Mouse (Mus musculus) lung, postnatal 0 days (tissue): ENCODE data around the gene 2810459M11Rik. TPM values are rescaled to one million over a fixed set of nuclear protein-coding genes. Genes with fewer than 3 reads are reported as not detected.

Experiments
- ATAC-seq: fragments of 200-750 bp; cut with Nextera tagmentation; 2 replicates; pipeline ENCODE4 v1.8.0; 2017; ENCODE audit warnings: moderate library complexity
- DNase-seq: peaks from one replicate; pipeline ENCODE4 v3.0.0-alpha.2; 2016; ENCODE audit warnings: low spot score
- H3K27ac ChIP-seq: fragments of 300-500 bp; sonication (generic); 2 replicates; pipeline ENCODE4 v1.5.1; 2014; ENCODE audit warnings: antibody characterized with exemption, mild to moderate bottlenecking, low read length, mixed read lengths
- H3K27me3 ChIP-seq: fragments of 300-500 bp; sonication (generic); replicated peaks from 2 replicates; pipeline ENCODE4 v1.6.1; 2014; ENCODE audit warnings: low read length, mixed read lengths; ENCODE audit not compliant: insufficient read depth
- H3K36me3 ChIP-seq: fragments of 300-500 bp; sonication (generic); 2 replicates; pipeline ENCODE4 v1.6.1; 2014; ENCODE audit warnings: low read length, mixed read lengths; ENCODE audit not compliant: insufficient read depth
- H3K4me1 ChIP-seq: fragments of 300-500 bp; sonication (generic); 2 replicates; pipeline ENCODE4 v1.6.1; 2014; ENCODE audit warnings: antibody characterized with exemption, low read depth, low read length, mixed read lengths; ENCODE audit not compliant: insufficient read depth
- H3K4me2 ChIP-seq: fragments of 300-500 bp; sonication (generic); replicated peaks from 2 replicates; pipeline ENCODE4 v1.6.1; 2014; ENCODE audit warnings: low read depth, mild to moderate bottlenecking, low read length, moderate library complexity, mixed read lengths
- H3K4me3 ChIP-seq: fragments of 300-500 bp; sonication (generic); 2 replicates; pipeline ENCODE4 v1.5.1; 2014; ENCODE audit warnings: low read depth, low read length
- H3K9ac ChIP-seq: fragments of 300-500 bp; sonication (generic); replicated peaks from 2 replicates; pipeline ENCODE4 v1.6.1; 2014; ENCODE audit warnings: low read depth, mild to moderate bottlenecking
- H3K9me3 ChIP-seq: fragments of 300-500 bp; sonication (generic); 2 replicates; pipeline ENCODE4 v1.6.1; 2016; ENCODE audit warnings: low read length, mixed read lengths
- CTCF ChIP-seq: IDR thresholded peaks from 2 replicates; pipeline ENCODE4 v1.5.1; 2016; ENCODE audit warnings: antibody characterized with exemption, mild to moderate bottlenecking
- EP300 ChIP-seq: IDR thresholded peaks from 2 replicates; pipeline ENCODE4 v1.6.1; 2016; ENCODE audit warnings: antibody characterized with exemption, mild to moderate bottlenecking, control low read depth
- WGBS: fragments of 180-500 bp; shearing (Covaris S2); extraction: QIAGEN DNeasy Blood & Tissue Kit; methylation state at CpG from one replicate; pipeline ENCODE4 v1.1.7; 2014; 5-methylcytosine and 5-hydroxymethylcytosine counted together
- polyA plus RNA-seq: library from polyadenylated mRNA; unstranded; fragments of >200 nt; fragmentation: Nextera tagmentation; extraction: Ambion mirVana; gene quantifications from 2 replicates; pipeline ENCODE4 v1.2.1, GENCODE M21; 2015

2810459M11Rik gene
- polyA plus RNA-seq, 1 experiment from 2014 or later: 0.41 TPM

- DNase-seq: no peak
- TF ChIP-seq CTCF: no peak
- TF ChIP-seq EP300: no peak
- Histone ChIP-seq H3K9ac (no peak overlapping the region), H3K4me3 (no peak overlapping the region), H3K4me1 (peaks cover 9% of the 10 kb centered on the region; the same call in 1 of the 2 replicates), H3K9me3 (no peaks in the 10 kb centered on the region), H3K4me2 (no peak overlapping the region), H3K36me3 (no peaks in the 10 kb centered on the region), H3K27me3 (peaks cover 19% of the 10 kb centered on the region), H3K27ac (no peak overlapping the region)
- peak; percentile 60 for ATAC-seq
- 60% methylated on average over 3 of the region's 3 CpGs for WGBS
Observed at GRCm38 (mm10) chr1:86048744-86049143, 3.1 kb downstream of the 2810459M11Rik start.

- H3K9me3 ChIP-seq: no peaks in the 10 kb centered on the region
- no peak for TF ChIP-seq CTCF
- no peak for TF ChIP-seq EP300
- H3K4me3 ChIP-seq: no peak overlapping the region
- DNase-seq (no peak), ATAC-seq (no peak)
- no peak overlapping the region for H3K4me2 ChIP-seq
- no peaks in the 10 kb centered on the region for H3K4me1 ChIP-seq
- WGBS: 68% methylated on average over 12 of the region's 12 CpGs
- H3K36me3 ChIP-seq: no peaks in the 10 kb centered on the region
- H3K9ac ChIP-seq: no peak overlapping the region
- no peaks in the 10 kb centered on the region for H3K27me3 ChIP-seq
- H3K27ac ChIP-seq: no peak overlapping the region
Observed at GRCm38 (mm10) chr1:86053198-86053921, 7.7 kb downstream of the 2810459M11Rik start.

GRCm38 (mm10) chr1:86054943-86055342 is 9.3 kb downstream of the 2810459M11Rik start:
- no peak overlapping the region for H3K27ac ChIP-seq
- no peak for TF ChIP-seq CTCF
- TF ChIP-seq EP300: no peak
- H3K27me3 ChIP-seq: no peaks in the 10 kb centered on the region
- 57% methylated on average over 3 of the region's 3 CpGs for WGBS
- H3K36me3 ChIP-seq: no peaks in the 10 kb centered on the region
- ATAC-seq: no peak
- no peaks in the 10 kb centered on the region for H3K9me3 ChIP-seq
- H3K4me3 ChIP-seq: no peak overlapping the region
- H3K4me2 ChIP-seq: no peak overlapping the region
- no peak for DNase-seq
- no peaks in the 10 kb centered on the region for H3K4me1 ChIP-seq
- H3K9ac ChIP-seq: no peak overlapping the region

- no peak for TF ChIP-seq CTCF
- no peak for TF ChIP-seq EP300
- Histone ChIP-seq H3K4me1 (no peaks in the 10 kb centered on the region), H3K27ac (no peak overlapping the region), H3K4me2 (no peak overlapping the region), H3K9me3 (no peaks in the 10 kb centered on the region), H3K4me3 (no peak overlapping the region), H3K27me3 (no peaks in the 10 kb centered on the region), H3K36me3 (no peaks in the 10 kb centered on the region), H3K9ac (no peak overlapping the region)
- no peak for DNase-seq
- 81% methylated on average over 4 of the region's 4 CpGs for WGBS
- no peak for ATAC-seq
Observed at GRCm38 (mm10) chr1:86056284-86056683, 10.6 kb downstream of the 2810459M11Rik start.

GRCm38 (mm10) chr1:86058856-86059769 is 13.4 kb downstream of the 2810459M11Rik start:
- peak overlapping the region; percentile 64 for H3K4me2 ChIP-seq
- WGBS: 9% methylated on average over 21 of the region's 21 CpGs
- H3K27ac ChIP-seq: no peak overlapping the region

GRCm38 (mm10) chr1:86062523-86062922 is 16.9 kb downstream of the 2810459M11Rik start:
- Histone ChIP-seq H3K4me2 (no peak overlapping the region), H3K9me3 (no peaks in the 10 kb centered on the region), H3K36me3 (no peaks in the 10 kb centered on the region), H3K4me1 (peaks cover 9% of the 10 kb centered on the region; the same call in 1 of the 2 replicates), H3K4me3 (no peak overlapping the region), H3K9ac (no peak overlapping the region), H3K27me3 (no peaks in the 10 kb centered on the region), H3K27ac (no peak overlapping the region)
- ATAC-seq (no peak), DNase-seq (peak; percentile 16)
- 79% methylated on average over 6 of the region's 6 CpGs for WGBS
- TF ChIP-seq CTCF (peak; percentile 46), EP300 (no peak)

More at GRCm38 (mm10) chr1:86058856-86059769, 13.4 kb downstream of the 2810459M11Rik start:
- H3K36me3 ChIP-seq: no peaks in the 10 kb centered on the region
- DNase-seq (peak; percentile 95), ATAC-seq (peak; percentile 83)
- no peaks in the 10 kb centered on the region for H3K4me1 ChIP-seq
- no peaks in the 10 kb centered on the region for H3K27me3 ChIP-seq
- TF ChIP-seq CTCF: peak; percentile 93
- no peak for TF ChIP-seq EP300
- no peaks in the 10 kb centered on the region for H3K9me3 ChIP-seq
- H3K9ac ChIP-seq: peak overlapping the region; percentile 39; the same call in 1 of the 2 replicates
- H3K4me3 ChIP-seq: peak overlapping the region; percentile 31
